In genomic region chr8:122084726-122085410, GRCm38 (mm10) we compare ENCODE assay signal across 10 mouse cellular contexts.
DNase-seq lines count a peak whose midpoint lies in the region.
"Had no signal": no experiment of that assay in that cellular context is flagged by ENCODE, and none has a peak within 500 bp of the region (broad histone marks: within the 10 kb centered on the region; RNA-seq: fewer than 3 reads in every experiment).

No protein-coding gene starts in this region.

- intact Hi-C loops in left cerebral cortex, postnatal 25 days (cut with DNase I), result loop anchor here (5.0 kb wide), 1 partner anchor 63 kb away; no protein-coding TSS in a partner anchor
- intact Hi-C loops in heart, postnatal 14 days (cut with DNase I), result no loop called here

- peak; percentile 41 for DNase-seq in adrenal gland, postnatal 14 days
- DNase-seq in adrenal gland, adult 18-20 months (ENCODE audit: low spot score in 2 of 2), result no peak
- peak; percentile 90 for DNase-seq in right cerebral cortex, adult 18-20 months
- no peak for DNase-seq in right cerebral cortex, postnatal 4 days
- peak; percentile 70 to 93 for DNase-seq in left cerebral cortex, postnatal 25 days (ENCODE audit: low spot score in 2 of 2)
- DNase-seq in liver, result no peak
- no peak for DNase-seq in heart, postnatal 14 days
- DNase-seq in gastrocnemius, postnatal 25 days, result no peak
- DNase-seq: cerebellum, postnatal 25 days; kidney, adult 2 months had no signal

Comparison
In these comparisons a context has a peak if more than half of its experiments do, and no peak if none do; other contexts are left out.
1. DNase-seq: peak in adrenal gland, postnatal 14 days (single experiment), right cerebral cortex, adult 18-20 months (single experiment) and left cerebral cortex, postnatal 25 days (2 of 2); none in adrenal gland, adult 18-20 months (0 of 2), right cerebral cortex, postnatal 4 days (single experiment), liver (single experiment), heart, postnatal 14 days (0 of 2) and gastrocnemius, postnatal 25 days (single experiment).